Mouse (Mus musculus) ES-E14 (cell line): ENCODE measurements around the gene St3gal2. TPM values are rescaled to one million over a fixed set of nuclear protein-coding genes. Genes with fewer than 3 reads are reported as not detected.

ENCODE experiments used
- DNase-seq: peaks from one replicate; pipeline ENCODE4 v3.0.0-alpha.2; 2013; ENCODE audit warnings: low read depth, low spot score
- H3K27ac ChIP-seq: 2 replicates; pipeline ENCODE4 v1.5.1; 2012; ENCODE audit warnings: low read depth, mild to moderate bottlenecking, low read length, moderate library complexity, mixed read lengths; ENCODE audit not compliant: poor library complexity, insufficient read depth, severe bottlenecking
- H3K36me3 ChIP-seq: 2 replicates; pipeline ENCODE4 v1.6.1; 2012; ENCODE audit warnings: mild to moderate bottlenecking, low read length, moderate library complexity, mixed read lengths; ENCODE audit not compliant: control insufficient read depth, poor library complexity, insufficient read depth, severe bottlenecking
- H3K4me1 ChIP-seq, 2 experiments: fragments of 150-350 bp in 1 of 2; sonication (generic) in 1 of 2; 2 replicates each; pipeline ENCODE4 v1.6.1; 2012; ENCODE audit warnings: low read length in 2 of 2, mild to moderate bottlenecking in 1 of 2, mixed read lengths in 1 of 2; ENCODE audit not compliant: control insufficient read depth in 2 of 2, insufficient read depth in 2 of 2, poor library complexity in 1 of 2
- H3K4me3 ChIP-seq, 2 experiments: fragments of 150-350 bp in 1 of 2; sonication (generic) in 1 of 2; 2 replicates each; pipeline ENCODE4 v1.5.1; 2012; ENCODE audit warnings: low read length in 2 of 2, low read depth in 1 of 2, mild to moderate bottlenecking in 1 of 2, mixed read lengths in 1 of 2; ENCODE audit not compliant: insufficient read depth in 1 of 2, poor library complexity in 1 of 2, severe bottlenecking in 1 of 2
- H3K9ac ChIP-seq: 2 replicates; pipeline ENCODE4 v1.6.1; 2012; ENCODE audit warnings: low read depth, mild to moderate bottlenecking, low read length, mixed read lengths; ENCODE audit not compliant: poor library complexity, insufficient read depth, severe bottlenecking
- H3K9me3 ChIP-seq: fragments of 150-350 bp; sonication (generic); 2 replicates; pipeline ENCODE4 v1.6.1; 2012; ENCODE audit warnings: low read depth, mild to moderate bottlenecking, low read length; ENCODE audit not compliant: control insufficient read depth, insufficient read depth
- CHD2 ChIP-seq: IDR thresholded peaks from 2 replicates; pipeline ENCODE4 v1.6.1; 2014; ENCODE audit warnings: mild to moderate bottlenecking, low read depth, low read length, inconsistent platforms
- HCFC1 ChIP-seq: IDR thresholded peaks from 2 replicates; pipeline ENCODE4 v1.6.1; 2012; ENCODE audit warnings: low read length, inconsistent platforms, borderline replicate concordance; ENCODE audit not compliant: insufficient read depth
- MAFK ChIP-seq: IDR thresholded peaks from 2 replicates; pipeline ENCODE4 v1.6.1; 2014; ENCODE audit warnings: mild to moderate bottlenecking, low read depth, low read length, inconsistent platforms; ENCODE audit not compliant: insufficient read depth
- ZC3H11A ChIP-seq: IDR thresholded peaks from 2 replicates; pipeline ENCODE4 v1.6.1; 2012; ENCODE audit warnings: low read depth, mild to moderate bottlenecking, inconsistent platforms, low read length, borderline replicate concordance
- ZNF384 ChIP-seq: IDR thresholded peaks from 2 replicates; pipeline ENCODE4 v1.6.1; 2012; ENCODE audit warnings: low read depth, low read length, inconsistent platforms
- in situ Hi-C, 2 experiments: fragments of 600-800 bp; cut with MboI; formaldehyde crosslinking; loops; one replicate each; pipeline ENCODE4 v1.15.1; 2025; ENCODE audit warnings: low sequenced_read_pairs in 2 of 2, inconsistent platforms in 1 of 2; ENCODE audit not compliant: unreplicated experiment in 2 of 2
- total RNA-seq: library from RNA; depleted of rRNA; stranded (reverse); fragments of 300-350 nt; gene quantifications from 2 replicates; pipeline ENCODE4 v1.2.3, GENCODE M21; 2012

St3gal2 gene
- total RNA-seq, 1 experiment = 12.4 TPM

GRCm38 (mm10) chr8:110920032-110920772 lies 480 bp downstream of the St3gal2 start:
- H3K4me3 ChIP-seq = peak overlapping the region; percentile 70 to 96
- H3K9me3 ChIP-seq = no peaks in the 10 kb centered on the region
- TF ChIP-seq ZC3H11A (no peak), MAFK (no peak)
- H3K9ac ChIP-seq = peak overlapping the region; percentile 86
- in situ Hi-C loops = no loop called here
- peaks cover 7 to 14% of the 10 kb centered on the region in 2 experiments; a peak in 3 of 4 replicates for H3K4me1 ChIP-seq
- H3K36me3 ChIP-seq = no peaks in the 10 kb centered on the region
- peak; percentile 19 for DNase-seq
- H3K27ac ChIP-seq = peak overlapping the region; percentile 36; the same call in 1 of the 2 replicates

- TF ChIP-seq ZNF384 (no peak), CHD2 (no peak), MAFK (no peak), HCFC1 (no peak), ZC3H11A (no peak)
Observed at GRCm38 (mm10) chr8:110920773-110921277, 1.1 kb downstream of the St3gal2 start.

GRCm38 (mm10) chr8:110921492-110922230 lies 1.9 kb downstream of the St3gal2 start:
- H3K4me1 ChIP-seq = peaks cover 7 to 14% of the 10 kb centered on the region in 2 experiments
- no peak overlapping the region for H3K27ac ChIP-seq
- no peaks in the 10 kb centered on the region for H3K9me3 ChIP-seq
- peak; percentile 26 for DNase-seq
- no peak overlapping the region; a peak in 1 of 4 replicates for H3K4me3 ChIP-seq
- in situ Hi-C loops = no loop called here
- no peak overlapping the region for H3K9ac ChIP-seq
- TF ChIP-seq MAFK (no peak), ZNF384 (no peak), ZC3H11A (no peak), HCFC1 (no peak), CHD2 (no peak)
- no peaks in the 10 kb centered on the region for H3K36me3 ChIP-seq

More at GRCm38 (mm10) chr8:110920773-110921277, 1.1 kb downstream of the St3gal2 start:
- Histone ChIP-seq H3K4me1 (peaks cover 7 to 14% of the 10 kb centered on the region in 2 experiments; a peak in 3 of 4 replicates), H3K9me3 (no peaks in the 10 kb centered on the region), H3K27ac (no peak overlapping the region), H3K9ac (no peak overlapping the region), H3K4me3 (peak overlapping the region; percentile 70 to 96), H3K36me3 (no peaks in the 10 kb centered on the region)
- no peak for DNase-seq
- in situ Hi-C loops = no loop called here

GRCm38 (mm10) chr8:110925691-110926140 lies 6.0 kb downstream of the St3gal2 start:
- in situ Hi-C loops = no loop called here
- Histone ChIP-seq H3K9me3 (no peaks in the 10 kb centered on the region), H3K36me3 (no peaks in the 10 kb centered on the region), H3K4me1 (peaks cover 6 to 14% of the 10 kb centered on the region in 2 experiments), H3K4me3 (no peak overlapping the region), H3K27ac (no peak overlapping the region), H3K9ac (no peak overlapping the region)
- no peak for DNase-seq
- no peak for TF ChIP-seq ZNF384
- TF ChIP-seq HCFC1 = no peak
- TF ChIP-seq ZC3H11A = no peak
- no peak for TF ChIP-seq MAFK
- no peak for TF ChIP-seq CHD2
